Mouse (Mus musculus): Measurements from ENCODE around the gene Gm17268.

The Gm17268 gene

GRCm38 (mm10) chr11:82038535-82038934, at the start of gene Gm17268:
Gene Gm17268 (minus strand): TSS chr11:82038562.
- DNase-seq: no peak

- DNase-seq: no peak
These were observed 46.0 kb upstream of the Gm17268 start for GRCm38 (mm10) chr11:82084360-82084759.

- no peak for DNase-seq
These were observed 42.5 kb upstream of the Gm17268 start for GRCm38 (mm10) chr11:82080865-82081264.

GRCm38 (mm10) chr11:82078136-82078730, 39.9 kb upstream of the Gm17268 start:
- no peak for DNase-seq

GRCm38 (mm10) chr11:82077031-82077430, 38.7 kb upstream of the Gm17268 start:
- no peak for DNase-seq

GRCm38 (mm10) chr11:82073686-82074085, 35.3 kb upstream of the Gm17268 start:
- DNase-seq: no peak

GRCm38 (mm10) chr11:82072984-82073383, 34.6 kb upstream of the Gm17268 start:
- DNase-seq: no peak

GRCm38 (mm10) chr11:82072374-82072773, 34.0 kb upstream of the Gm17268 start:
- no peak for DNase-seq

GRCm38 (mm10) chr11:82071076-82071475, 32.7 kb upstream of the Gm17268 start:
- no peak for DNase-seq

- DNase-seq: no peak
These were observed 28.7 kb upstream of the Gm17268 start for GRCm38 (mm10) chr11:82066953-82067571.

- DNase-seq: no peak
These were observed 25.1 kb upstream of the Gm17268 start for GRCm38 (mm10) chr11:82063454-82063853.

- no peak for DNase-seq
These were observed 23.9 kb upstream of the Gm17268 start for GRCm38 (mm10) chr11:82062226-82062625.

- DNase-seq: no peak
These were observed 19.3 kb upstream of the Gm17268 start, which contains the start of gene Ccl11 for GRCm38 (mm10) chr11:82057646-82058045. Gene Ccl11 (plus strand): TSS chr11:82057823.

- DNase-seq: no peak
These were observed 15.5 kb upstream of the Gm17268 start for GRCm38 (mm10) chr11:82053849-82054248.

GRCm38 (mm10) chr11:82047746-82048415, 9.5 kb upstream of the Gm17268 start:
- peak; percentile 15 for DNase-seq

GRCm38 (mm10) chr11:82045471-82045870, 7.1 kb upstream of the Gm17268 start, which contains the start of gene Ccl7:
Gene Ccl7 (plus strand): TSS chr11:82045712.
- no peak for DNase-seq

GRCm38 (mm10) chr11:82041671-82042080, 3.3 kb upstream of the Gm17268 start:
- no peak for DNase-seq

GRCm38 (mm10) chr11:82039132-82039660, 834 bp upstream of the Gm17268 start:
- no peak for DNase-seq

GRCm38 (mm10) chr11:82035857-82036256, 2.5 kb downstream of the Gm17268 start:
- no peak for DNase-seq

- DNase-seq: peak; percentile 35
These were observed 3.0 kb downstream of the Gm17268 start, which contains the start of gene Ccl2 for GRCm38 (mm10) chr11:82035356-82035755. Gene Ccl2 (plus strand): TSS chr11:82035571.

GRCm38 (mm10) chr11:82034446-82034845, 3.9 kb downstream of the Gm17268 start:
- DNase-seq: no peak

GRCm38 (mm10) chr11:82032678-82033344, 5.6 kb downstream of the Gm17268 start:
- peak; percentile 34 for DNase-seq

- no peak for DNase-seq
These were observed 6.2 kb downstream of the Gm17268 start for GRCm38 (mm10) chr11:82032136-82032535.
